Mouse (Mus musculus): ENCODE measurements around the gene Ivns1abp. TPM values are rescaled to one million over a fixed set of nuclear protein-coding genes. Genes with fewer than 3 reads are reported as not detected.
"Not testable (repeated sequence)": the region's sequence is repeated elsewhere in the genome, so short reads cannot be mapped to it uniquely, and the experiment has no call there.

Gene Ivns1abp
- polyA plus RNA-seq, 1 experiment from 2014 or later = 331 TPM

- Histone ChIP-seq H3K4me1 (ENCODE audit: control insufficient read depth, insufficient read depth, low read length) (peaks cover 6% of the 10 kb centered on the region; the same call in 1 of the 2 replicates), H3K4me2 (ENCODE audit: low read depth, low read length) (peak overlapping the region; percentile 56), H3K9ac (ENCODE audit: low read depth, low read length) (peak overlapping the region; percentile 94), H3K27me3 (replicated peaks; ENCODE audit: control insufficient read depth, insufficient read depth, low read length) (no peaks in the 10 kb centered on the region), H3K4me3 (ENCODE audit: low read length) (peak overlapping the region; percentile 85), H3K27ac (ENCODE audit: low read length) (no peak overlapping the region; the same call in none of the 2 replicates), H3K9me3 (ENCODE audit: control insufficient read depth, low read length) (no peaks in the 10 kb centered on the region), H3K36me3 (ENCODE audit: control insufficient read depth, insufficient read depth, low read length) (peaks cover 5% of the 10 kb centered on the region; the same call in 1 of the 2 replicates)
- ATAC-seq = no peak
Observed at GRCm38 (mm10) chr1:151345863-151346195, 1.6 kb downstream of the Ivns1abp start.

- H3K4me1 ChIP-seq (ENCODE audit: control insufficient read depth, insufficient read depth, low read length) = peaks cover 6% of the 10 kb centered on the region; the same call in 1 of the 2 replicates
- H3K9ac ChIP-seq (ENCODE audit: low read depth, low read length) = peak overlapping the region; percentile 49
- H3K36me3 ChIP-seq (ENCODE audit: control insufficient read depth, insufficient read depth, low read length) = peaks cover 10% of the 10 kb centered on the region
- H3K4me2 ChIP-seq (ENCODE audit: low read depth, low read length) = peak overlapping the region; percentile 56
- no peaks in the 10 kb centered on the region for H3K9me3 ChIP-seq (ENCODE audit: control insufficient read depth, low read length)
- H3K4me3 ChIP-seq (ENCODE audit: low read length) = peak overlapping the region; percentile 85
- WGBS = 39% methylated on average over 6 of the region's 6 CpGs
- peak overlapping the region; percentile 57 for H3K27ac ChIP-seq (ENCODE audit: low read length)
- ATAC-seq = no peak
- no peaks in the 10 kb centered on the region for H3K27me3 ChIP-seq (replicated peaks; ENCODE audit: control insufficient read depth, insufficient read depth, low read length)
Observed at GRCm38 (mm10) chr1:151346681-151347127, 2.4 kb downstream of the Ivns1abp start.

- H3K27ac ChIP-seq (ENCODE audit: low read length); H3K9ac ChIP-seq (ENCODE audit: low read depth, low read length); H3K27me3 ChIP-seq (replicated peaks; ENCODE audit: control insufficient read depth, insufficient read depth, low read length); ATAC-seq; H3K4me1 ChIP-seq (ENCODE audit: control insufficient read depth, insufficient read depth, low read length); H3K9me3 ChIP-seq (ENCODE audit: control insufficient read depth, low read length): not testable (repeated sequence)
- H3K4me3 ChIP-seq (ENCODE audit: low read length) = peak overlapping the region; percentile 8; the same call in 1 of the 2 replicates
- 0 out of 2 replicates have a peak overlapping the region, but pooled peaks have one; percentile 16 for H3K4me2 ChIP-seq (ENCODE audit: low read depth, low read length)
- 67% methylated on average over 4 of the region's 4 CpGs for WGBS
- H3K36me3 ChIP-seq (ENCODE audit: control insufficient read depth, insufficient read depth, low read length) = peaks cover 15% of the 10 kb centered on the region
Observed at GRCm38 (mm10) chr1:151348293-151348692, 4.0 kb downstream of the Ivns1abp start.

GRCm38 (mm10) chr1:151352911-151353310 is 8.6 kb downstream of the Ivns1abp start:
- no peak overlapping the region for H3K9ac ChIP-seq (ENCODE audit: low read depth, low read length)
- H3K36me3 ChIP-seq (ENCODE audit: control insufficient read depth, insufficient read depth, low read length) = peaks cover 17% of the 10 kb centered on the region
- H3K4me1 ChIP-seq (ENCODE audit: control insufficient read depth, insufficient read depth, low read length) = peaks cover 3% of the 10 kb centered on the region; the same call in 1 of the 2 replicates
- H3K27me3 ChIP-seq (replicated peaks; ENCODE audit: control insufficient read depth, insufficient read depth, low read length) = no peaks in the 10 kb centered on the region
- H3K4me2 ChIP-seq (ENCODE audit: low read depth, low read length) = no peak overlapping the region
- H3K9me3 ChIP-seq (ENCODE audit: control insufficient read depth, low read length) = no peaks in the 10 kb centered on the region
- WGBS = 76% methylated on average over 2 of the region's 2 CpGs
- peak; percentile 34; the same call in 1 of the 2 replicates for ATAC-seq
- H3K4me3 ChIP-seq (ENCODE audit: low read length) = no peak overlapping the region
- H3K27ac ChIP-seq (ENCODE audit: low read length) = no peak overlapping the region

- no peak overlapping the region for H3K27ac ChIP-seq (ENCODE audit: low read length)
- 89% methylated on average over 5 of the region's 5 CpGs for WGBS
- H3K4me3 ChIP-seq (ENCODE audit: low read length) = no peak overlapping the region
- peaks cover 23% of the 10 kb centered on the region for H3K36me3 ChIP-seq (ENCODE audit: control insufficient read depth, insufficient read depth, low read length)
- no peaks in the 10 kb centered on the region for H3K4me1 ChIP-seq (ENCODE audit: control insufficient read depth, insufficient read depth, low read length)
- no peak overlapping the region for H3K9ac ChIP-seq (ENCODE audit: low read depth, low read length)
- no peaks in the 10 kb centered on the region for H3K27me3 ChIP-seq (replicated peaks; ENCODE audit: control insufficient read depth, insufficient read depth, low read length)
- ATAC-seq = no peak
- H3K4me2 ChIP-seq (ENCODE audit: low read depth, low read length) = no peak overlapping the region
- H3K9me3 ChIP-seq (ENCODE audit: control insufficient read depth, low read length) = no peaks in the 10 kb centered on the region
Observed at GRCm38 (mm10) chr1:151355994-151356393, 11.7 kb downstream of the Ivns1abp start.

DNA sequence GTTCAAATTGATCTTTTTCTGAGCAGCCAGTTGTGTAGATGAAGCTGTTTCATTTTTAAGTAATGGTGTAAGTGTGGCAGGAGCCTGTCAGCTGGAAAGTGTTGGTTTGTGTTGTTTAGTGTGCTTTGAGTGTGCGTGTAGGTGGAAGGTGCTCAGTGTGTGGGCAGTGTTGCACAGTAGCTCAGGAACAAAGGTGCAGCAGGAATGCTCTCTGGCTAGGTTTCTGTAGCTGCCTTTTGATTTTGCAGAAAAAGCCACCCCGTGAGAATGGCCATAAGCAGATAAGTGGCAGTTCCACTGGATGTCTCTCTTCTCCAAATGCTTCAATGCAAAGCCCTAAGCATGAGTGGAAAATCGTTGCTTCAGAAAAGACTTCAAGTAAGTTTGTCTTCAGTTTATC is 15.1 kb downstream of the Ivns1abp start:
- no peak for ATAC-seq
- no peak overlapping the region for H3K4me3 ChIP-seq (ENCODE audit: low read length)
- no peak overlapping the region for H3K9ac ChIP-seq (ENCODE audit: low read depth, low read length)
- H3K27me3 ChIP-seq (replicated peaks; ENCODE audit: control insufficient read depth, insufficient read depth, low read length) = no peaks in the 10 kb centered on the region
- H3K27ac ChIP-seq (ENCODE audit: low read length) = no peak overlapping the region
- no peaks in the 10 kb centered on the region for H3K4me1 ChIP-seq (ENCODE audit: control insufficient read depth, insufficient read depth, low read length)
- peaks cover 18% of the 10 kb centered on the region for H3K36me3 ChIP-seq (ENCODE audit: control insufficient read depth, insufficient read depth, low read length)
- 90% methylated on average over 3 of the region's 3 CpGs for WGBS
- no peak overlapping the region for H3K4me2 ChIP-seq (ENCODE audit: low read depth, low read length)
- no peaks in the 10 kb centered on the region for H3K9me3 ChIP-seq (ENCODE audit: control insufficient read depth, low read length)

DNA sequence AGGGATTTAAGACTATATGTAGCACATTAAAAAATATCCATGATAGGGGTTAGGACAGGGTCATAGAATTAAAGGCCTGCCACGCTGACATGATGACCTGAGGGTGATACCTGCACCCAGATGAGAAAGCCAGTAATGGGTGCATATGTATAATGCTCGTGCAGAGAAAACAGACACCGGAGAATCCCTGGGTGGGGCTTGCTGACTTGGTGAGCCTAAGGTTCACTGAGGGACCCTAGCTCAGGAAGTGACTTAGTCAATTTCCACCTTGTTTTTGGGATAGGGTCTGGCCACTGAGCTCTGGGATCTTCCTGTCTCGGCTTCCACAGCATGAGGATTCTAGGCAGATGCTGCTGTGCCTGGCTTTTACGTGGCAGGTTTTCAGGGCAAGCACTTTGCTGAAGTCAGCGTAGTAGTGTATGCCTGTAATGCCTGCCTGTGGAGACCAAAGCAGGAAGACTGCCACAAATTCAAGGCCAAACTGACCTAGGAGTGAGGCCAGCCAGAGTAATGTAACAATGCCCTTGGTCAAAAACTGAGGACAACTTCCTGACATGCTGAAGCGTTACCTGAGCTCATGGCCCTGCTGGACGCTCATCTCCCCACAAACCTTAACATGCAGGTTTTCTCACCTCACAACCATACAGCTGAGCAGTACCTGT is 22.8 kb downstream of the Ivns1abp start:
- H3K4me1 ChIP-seq (ENCODE audit: control insufficient read depth, insufficient read depth, low read length) = no peaks in the 10 kb centered on the region
- no peak overlapping the region for H3K9ac ChIP-seq (ENCODE audit: low read depth, low read length)
- WGBS = 83% methylated on average over 8 of the region's 8 CpGs
- H3K27me3 ChIP-seq (replicated peaks; ENCODE audit: control insufficient read depth, insufficient read depth, low read length) = no peaks in the 10 kb centered on the region
- H3K4me3 ChIP-seq (ENCODE audit: low read length) = no peak overlapping the region
- H3K36me3 ChIP-seq (ENCODE audit: control insufficient read depth, insufficient read depth, low read length) = peaks cover 11% of the 10 kb centered on the region
- ATAC-seq = no peak; the same call in 1 of the 2 replicates
- no peak overlapping the region for H3K27ac ChIP-seq (ENCODE audit: low read length)
- H3K4me2 ChIP-seq (ENCODE audit: low read depth, low read length) = no peak overlapping the region
- no peaks in the 10 kb centered on the region for H3K9me3 ChIP-seq (ENCODE audit: control insufficient read depth, low read length)

- Histone ChIP-seq H3K27ac (ENCODE audit: low read length) (no peak overlapping the region), H3K4me3 (ENCODE audit: low read length) (no peak overlapping the region), H3K4me1 (ENCODE audit: control insufficient read depth, insufficient read depth, low read length) (no peaks in the 10 kb centered on the region), H3K36me3 (ENCODE audit: control insufficient read depth, insufficient read depth, low read length) (peaks cover 11% of the 10 kb centered on the region), H3K4me2 (ENCODE audit: low read depth, low read length) (no peak overlapping the region), H3K27me3 (replicated peaks; ENCODE audit: control insufficient read depth, insufficient read depth, low read length) (no peaks in the 10 kb centered on the region), H3K9ac (ENCODE audit: low read depth, low read length) (no peak overlapping the region), H3K9me3 (ENCODE audit: control insufficient read depth, low read length) (no peaks in the 10 kb centered on the region)
- 87% methylated on average over 5 of the region's 5 CpGs for WGBS
- ATAC-seq = no peak
Observed at GRCm38 (mm10) chr1:151367721-151368324, 23.5 kb downstream of the Ivns1abp start.

DNA sequence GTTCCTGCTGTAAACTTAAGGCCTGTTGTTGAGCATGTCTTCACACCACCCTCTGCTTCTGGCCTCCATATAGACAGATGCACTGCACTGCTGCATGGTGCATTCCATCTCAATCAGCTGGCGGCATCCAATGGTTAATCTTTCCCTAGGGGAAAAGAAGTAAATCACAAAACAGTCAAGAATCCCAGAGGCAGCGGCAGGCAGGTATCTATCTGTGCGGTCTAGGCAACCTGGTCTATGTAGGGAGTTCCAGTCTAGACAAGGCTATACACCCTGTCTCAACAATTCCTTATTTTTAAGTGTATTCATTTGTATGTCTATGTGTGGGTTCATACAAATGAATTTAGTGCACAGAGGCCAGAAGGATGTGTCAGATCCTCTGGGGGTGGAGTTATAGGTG is 24.2 kb downstream of the Ivns1abp start:
- H3K9me3 ChIP-seq (ENCODE audit: control insufficient read depth, low read length) = no peaks in the 10 kb centered on the region
- WGBS = 91% methylated on average over 3 of the region's 3 CpGs

More for the DNA sequence above, 24.2 kb downstream of the Ivns1abp start:
- peaks cover 11% of the 10 kb centered on the region for H3K36me3 ChIP-seq (ENCODE audit: control insufficient read depth, insufficient read depth, low read length)
- no peak overlapping the region for H3K4me2 ChIP-seq (ENCODE audit: low read depth, low read length)
- no peaks in the 10 kb centered on the region for H3K27me3 ChIP-seq (replicated peaks; ENCODE audit: control insufficient read depth, insufficient read depth, low read length)
- H3K9ac ChIP-seq (ENCODE audit: low read depth, low read length) = no peak overlapping the region
- H3K4me1 ChIP-seq (ENCODE audit: control insufficient read depth, insufficient read depth, low read length) = no peaks in the 10 kb centered on the region
- no peak overlapping the region for H3K4me3 ChIP-seq (ENCODE audit: low read length)
- H3K27ac ChIP-seq (ENCODE audit: low read length) = no peak overlapping the region
- ATAC-seq = no peak

All from intestine, embryonic 16.5 days (tissue).